Mouse (Mus musculus): ENCODE data around the gene Col19a1.

The Col19a1 gene

GRCm38 (mm10) chr1:24461305-24461887, 125.9 kb downstream of the Col19a1 start:
- no peak for DNase-seq (ENCODE audit: low read depth in 1 of 2, low spot score in 2 of 2)

GRCm38 (mm10) chr1:24458015-24458414, 129.3 kb downstream of the Col19a1 start:
- no peak for DNase-seq (ENCODE audit: low read depth in 1 of 2, low spot score in 2 of 2)

- no peak for DNase-seq (ENCODE audit: low read depth in 1 of 2, low spot score in 2 of 2)
Observed at GRCm38 (mm10) chr1:24452572-24453269, 134.6 kb downstream of the Col19a1 start.

GRCm38 (mm10) chr1:24452159-24452558, 135.1 kb downstream of the Col19a1 start:
- no peak for DNase-seq (ENCODE audit: low read depth in 1 of 2, low spot score in 2 of 2)

GRCm38 (mm10) chr1:24437425-24437824, 149.8 kb downstream of the Col19a1 start:
- DNase-seq (ENCODE audit: low read depth in 1 of 2, low spot score in 2 of 2), result no peak

GRCm38 (mm10) chr1:24428306-24428705, 159.0 kb downstream of the Col19a1 start:
- no peak for DNase-seq (ENCODE audit: low read depth in 1 of 2, low spot score in 2 of 2)

GRCm38 (mm10) chr1:24378125-24378821, 209.0 kb downstream of the Col19a1 start:
- DNase-seq (ENCODE audit: low read depth in 1 of 2, low spot score in 2 of 2), result no peak

- DNase-seq (ENCODE audit: low read depth in 1 of 2, low spot score in 2 of 2), result no peak
Observed at GRCm38 (mm10) chr1:24374902-24375301, 212.4 kb downstream of the Col19a1 start.

- no peak for DNase-seq (ENCODE audit: low read depth in 1 of 2, low spot score in 2 of 2)
Observed at GRCm38 (mm10) chr1:24373671-24374070, 213.6 kb downstream of the Col19a1 start.

GRCm38 (mm10) chr1:24372471-24373258, 214.6 kb downstream of the Col19a1 start:
- DNase-seq (ENCODE audit: low read depth in 1 of 2, low spot score in 2 of 2), result no peak

- DNase-seq (ENCODE audit: low read depth in 1 of 2, low spot score in 2 of 2), result no peak
Observed at GRCm38 (mm10) chr1:24367570-24368517, 219.4 kb downstream of the Col19a1 start.

- no peak for DNase-seq (ENCODE audit: low read depth in 1 of 2, low spot score in 2 of 2)
Observed at GRCm38 (mm10) chr1:24364775-24365174, 222.5 kb downstream of the Col19a1 start.

GRCm38 (mm10) chr1:24361990-24362635, 225.2 kb downstream of the Col19a1 start:
- DNase-seq (ENCODE audit: low read depth in 1 of 2, low spot score in 2 of 2), result no peak

- DNase-seq (ENCODE audit: low read depth in 1 of 2, low spot score in 2 of 2), result no peak
Observed at GRCm38 (mm10) chr1:24349462-24350217, 237.6 kb downstream of the Col19a1 start.

GRCm38 (mm10) chr1:24347621-24348160, 239.6 kb downstream of the Col19a1 start:
- DNase-seq (ENCODE audit: low read depth in 1 of 2, low spot score in 2 of 2), result no peak

- no peak for DNase-seq (ENCODE audit: low read depth in 1 of 2, low spot score in 2 of 2)
Observed at GRCm38 (mm10) chr1:24337556-24338275, 249.6 kb downstream of the Col19a1 start.

- no peak for DNase-seq (ENCODE audit: low read depth in 1 of 2, low spot score in 2 of 2)
Observed at GRCm38 (mm10) chr1:24336051-24336450, 251.2 kb downstream of the Col19a1 start.

GRCm38 (mm10) chr1:24316961-24317589, 270.2 kb downstream of the Col19a1 start:
- no peak for DNase-seq (ENCODE audit: low read depth in 1 of 2, low spot score in 2 of 2)
